Mouse (Mus musculus) adrenal gland, adult 2 months (tissue): ENCODE results near the gene Cyp2ab1. TPM values are rescaled to one million over a fixed set of nuclear protein-coding genes. Genes with fewer than 3 reads are reported as not detected.

Source experiments
- DNase-seq: peaks from one replicate; pipeline ENCODE4 v3.0.0; 2021
- polyA plus RNA-seq: library from polyadenylated mRNA; depleted of rRNA; stranded (reverse); fragments of >200 nt; gene quantifications from 2 replicates; pipeline ENCODE4 v1.2.3, GENCODE M21; 2012; rRNA removed
- total RNA-seq, 2 experiments: library from RNA; stranded (reverse); gene quantifications; 2 replicates each; pipeline ENCODE4 v1.2.3; 2021

Cyp2ab1 gene
- total and polyA plus RNA-seq, 3 experiments: 0.28 to 0.42 (median 0.37) TPM

DNA sequence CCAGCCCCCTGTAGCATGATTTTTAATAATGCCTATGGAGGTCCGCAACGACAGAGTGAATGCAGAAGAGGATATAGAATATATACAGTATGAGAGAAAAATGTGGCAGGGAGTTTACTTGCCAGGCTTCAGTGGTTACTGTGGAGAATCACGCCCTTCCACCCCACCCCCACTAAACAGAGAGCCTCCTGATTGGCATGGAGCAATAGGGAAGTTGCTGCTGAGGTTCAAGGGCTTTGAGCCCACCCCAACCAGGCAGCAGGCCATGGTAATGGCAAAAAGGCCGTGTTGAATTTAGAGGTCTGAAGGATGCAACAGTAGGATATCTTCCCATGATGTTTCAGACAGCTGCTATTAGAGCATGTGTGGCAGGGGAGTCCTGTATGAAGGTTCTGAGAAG is 53.9 kb downstream of the Cyp2ab1 start:
- no peak for DNase-seq

DNA sequence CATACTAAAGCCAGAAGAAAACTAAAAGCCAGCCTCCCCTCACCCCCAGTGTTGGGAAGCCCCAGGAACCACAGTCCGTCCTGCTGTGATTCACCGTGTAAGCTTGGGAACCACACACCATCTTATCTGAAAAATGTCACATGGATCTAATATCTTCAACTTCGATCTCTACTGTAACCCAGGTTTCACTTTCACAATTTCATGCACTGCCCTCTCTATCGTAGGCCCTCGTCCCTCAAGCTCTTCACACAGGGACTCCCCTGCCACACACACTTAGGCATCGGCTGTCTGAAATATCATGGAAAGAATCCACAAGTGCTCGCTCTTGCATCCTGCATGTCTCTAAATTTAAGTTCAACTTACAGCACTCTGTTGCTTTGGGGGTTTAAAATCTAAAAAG is 60.1 kb downstream of the Cyp2ab1 start:
- DNase-seq: no peak

Other genes starting within 250 kb of the Cyp2ab1 start
- gene Klhl24, start 227.9 kb downstream of the Cyp2ab1 start, total RNA-seq: 10 to 100 TPM; 62.6 to 64.3 TPM
- gene Klhl24, start 227.9 kb downstream of the Cyp2ab1 start, polyA plus RNA-seq: 3.5 and 3.7 TPM in 2 replicates
- gene Yeats2, start 184.3 kb downstream of the Cyp2ab1 start, total RNA-seq: 10 to 100 TPM; 24.8 to 33.7 TPM
- 16.6 and 20.4 TPM in 2 replicates for gene Yeats2, start 184.3 kb downstream of the Cyp2ab1 start, polyA plus RNA-seq
- 10 to 100 TPM in 1 of 2 experiments, 1 to 10 TPM in 1; 1.1 to 10.2 TPM for gene Map6d1, start 84.0 kb downstream of the Cyp2ab1 start, total RNA-seq
- 7.8 and 11.2 TPM in 2 replicates for gene Map6d1, start 84.0 kb downstream of the Cyp2ab1 start, polyA plus RNA-seq
- gene Parl, start 23.0 kb downstream of the Cyp2ab1 start, total RNA-seq: 100 to 1,000 TPM; 116 to 121 TPM
- gene Parl, start 23.0 kb downstream of the Cyp2ab1 start, polyA plus RNA-seq: 24.3 and 34.2 TPM in 2 replicates
- gene Abcc5, start 101.0 kb upstream of the Cyp2ab1 start, total RNA-seq: 10 to 100 TPM; 62.3 to 66.4 TPM
- 51.2 and 52.3 TPM in 2 replicates for gene Abcc5, start 101.0 kb upstream of the Cyp2ab1 start, polyA plus RNA-seq
- 10 to 100 TPM; 50.2 to 67.1 TPM for gene Eif2b5, start 173.4 kb upstream of the Cyp2ab1 start, total RNA-seq
- 18.4 and 20.7 TPM in 2 replicates for gene Eif2b5, start 173.4 kb upstream of the Cyp2ab1 start, polyA plus RNA-seq
- gene Dvl3, start 191.6 kb upstream of the Cyp2ab1 start, total RNA-seq: 10 to 100 TPM; 32.3 to 45.5 TPM
- 43.7 and 52.2 TPM in 2 replicates for gene Dvl3, start 191.6 kb upstream of the Cyp2ab1 start, polyA plus RNA-seq
- gene Ap2m1, start 210.1 kb upstream of the Cyp2ab1 start, total RNA-seq: 100 to 1,000 TPM; 276 to 366 TPM
- 282 and 345 TPM in 2 replicates for gene Ap2m1, start 210.1 kb upstream of the Cyp2ab1 start, polyA plus RNA-seq
- gene Abcf3, start 223.2 kb upstream of the Cyp2ab1 start, total RNA-seq: 100 to 1,000 TPM in 1 of 2 experiments, 10 to 100 TPM in 1; 84.6 to 106 TPM
- 27.6 and 27.7 TPM in 2 replicates for gene Abcf3, start 223.2 kb upstream of the Cyp2ab1 start, polyA plus RNA-seq